Mouse (Mus musculus): Measurements from ENCODE around the gene Cdh13. TPM values are rescaled to one million over a fixed set of nuclear protein-coding genes. Genes with fewer than 3 reads are reported as not detected.

Cdh13 gene
- total RNA-seq (2014; fragmentation: Nextera tagmentation), result not detected in 2 replicates
- total RNA-seq (2017), result 0.10 TPM in 1 of 2 replicates, not detected in the other

DNA sequence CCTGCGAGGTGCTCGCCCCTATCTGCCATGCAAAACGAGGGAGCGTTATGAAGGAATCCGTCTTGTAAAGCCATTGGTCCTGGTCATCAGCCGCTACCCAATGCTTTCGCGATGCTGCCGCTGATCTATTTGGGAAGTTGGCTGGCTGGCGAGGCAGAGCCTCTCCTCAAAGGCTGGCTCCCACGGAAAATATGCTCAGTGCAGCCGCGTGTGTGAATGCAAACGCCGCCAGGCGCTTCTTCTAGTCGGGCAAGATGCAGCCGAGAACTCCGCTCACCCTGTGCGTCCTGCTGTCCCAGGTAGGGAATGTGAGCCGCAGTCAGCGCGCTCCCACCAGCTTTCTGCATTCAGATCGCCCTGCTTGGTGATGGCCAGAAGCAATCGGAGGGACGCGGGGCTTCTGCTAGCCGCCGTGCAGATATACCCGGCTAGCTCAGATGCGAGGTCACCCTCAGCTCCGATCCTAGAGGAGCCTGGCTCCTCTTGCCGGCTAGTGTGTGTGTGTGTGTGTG lies at the start of gene Cdh13:
Cdh13 (plus strand) TSS at position 134 of the 512 bp plus-strand sequence.
- no peak for ATAC-seq (replicated peaks; ENCODE audit: poor library complexity, severe bottlenecking)

DNA sequence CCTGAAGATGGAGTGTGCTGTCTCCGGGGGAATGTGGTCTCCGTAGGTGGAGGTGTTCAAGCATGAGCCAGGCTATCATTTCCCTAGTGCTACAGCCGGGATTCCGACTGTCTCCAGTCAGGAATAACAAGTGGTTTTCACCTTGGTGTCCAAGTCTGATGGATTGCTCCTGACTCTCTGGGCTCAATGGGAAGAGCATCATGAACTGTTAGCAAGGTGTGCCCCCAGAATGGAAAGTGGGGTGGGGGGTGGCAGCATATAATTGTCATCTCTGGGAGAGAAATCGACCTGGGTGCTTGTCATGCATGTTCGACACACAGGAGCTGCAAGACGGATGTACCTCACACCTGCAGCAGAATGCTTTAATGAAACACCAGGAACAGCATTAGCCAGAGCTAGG lies 47.9 kb upstream of the Cdh13 start:
- ATAC-seq (replicated peaks; ENCODE audit: poor library complexity, severe bottlenecking), result no peak

DNA sequence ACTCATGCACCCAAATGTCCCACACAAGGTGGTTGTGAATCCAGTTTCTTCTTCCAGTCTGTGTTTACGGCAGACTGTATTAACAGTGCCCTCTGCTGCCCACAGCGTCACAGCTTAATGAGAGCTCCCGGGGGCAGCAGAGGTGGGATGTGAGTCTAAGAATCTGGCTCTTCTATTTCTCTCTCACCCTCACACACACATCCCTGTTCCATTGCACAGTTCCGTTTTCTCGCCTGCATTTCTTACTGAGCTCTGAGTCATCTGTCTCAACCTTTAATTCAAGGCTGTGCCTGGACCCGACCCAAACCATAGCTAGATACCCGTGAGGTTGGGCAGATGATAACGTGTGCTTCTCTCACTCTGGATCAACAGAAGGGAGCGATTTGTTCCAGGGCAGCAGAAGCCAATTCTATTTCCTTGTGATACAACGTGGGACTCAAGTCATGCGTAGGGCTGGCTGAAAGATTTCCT lies 46.3 kb upstream of the Cdh13 start:
- ATAC-seq (replicated peaks; ENCODE audit: poor library complexity, severe bottlenecking), result no peak

DNA sequence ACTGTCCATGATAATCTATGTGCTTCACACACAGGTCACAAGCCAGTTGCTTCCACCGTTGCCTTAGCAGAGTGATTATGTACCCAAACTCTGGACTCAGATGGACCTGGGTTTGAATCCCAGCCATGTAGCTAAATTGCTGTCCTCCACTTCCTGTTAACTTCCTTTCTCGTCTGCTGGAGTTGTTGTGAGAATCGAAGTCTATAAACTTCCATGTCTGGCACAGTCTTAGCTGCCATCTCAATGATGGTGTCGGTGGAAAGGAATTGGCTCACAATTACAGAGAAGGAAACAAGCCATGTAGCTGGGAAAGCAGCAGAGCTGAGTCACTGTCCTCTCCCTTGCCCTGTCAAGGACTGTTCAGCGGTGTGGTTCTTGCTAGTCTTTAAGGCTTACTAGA lies 45.4 kb upstream of the Cdh13 start:
- no peak for ATAC-seq (replicated peaks; ENCODE audit: poor library complexity, severe bottlenecking)

DNA sequence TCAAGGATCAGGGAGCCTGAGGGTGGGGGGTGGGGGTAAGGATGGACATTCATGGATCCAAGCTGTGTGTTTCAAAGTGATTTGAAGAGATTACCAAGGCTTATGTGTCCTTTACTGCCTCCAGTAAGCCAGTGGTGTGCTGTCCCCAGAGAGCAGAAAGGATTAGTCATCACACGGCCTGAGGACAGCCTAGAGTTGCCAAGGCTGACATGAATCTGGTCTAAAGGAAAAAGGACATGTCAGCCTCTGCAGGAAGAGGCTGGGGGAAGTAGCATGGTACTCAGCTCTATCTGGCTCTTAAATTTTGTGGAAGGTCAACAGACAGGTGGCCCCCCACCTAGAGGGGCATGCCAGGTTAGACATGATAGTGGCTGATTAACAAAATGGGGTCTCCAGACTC lies 44.3 kb upstream of the Cdh13 start:
- ATAC-seq (replicated peaks; ENCODE audit: poor library complexity, severe bottlenecking), result no peak

DNA sequence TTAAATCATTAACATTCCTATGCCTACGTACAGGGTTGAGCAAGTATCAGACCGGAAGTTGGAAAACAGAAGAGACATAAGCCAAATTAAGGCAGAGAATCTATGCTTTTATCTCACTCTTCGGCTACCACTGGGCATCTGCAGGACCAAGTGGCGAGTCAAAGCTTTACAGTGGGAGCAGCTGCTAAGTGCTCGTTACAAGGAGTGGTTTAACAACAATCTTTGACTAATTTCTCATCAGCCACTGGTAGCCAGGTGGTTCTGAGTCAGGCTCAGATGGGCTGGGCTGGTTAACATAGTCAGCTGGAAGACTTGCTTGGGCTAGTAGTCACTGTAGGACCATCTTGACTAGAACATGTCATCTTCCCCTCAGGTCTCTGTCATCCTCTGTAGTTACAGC lies 34.2 kb upstream of the Cdh13 start:
- no peak for ATAC-seq (replicated peaks; ENCODE audit: poor library complexity, severe bottlenecking)

DNA sequence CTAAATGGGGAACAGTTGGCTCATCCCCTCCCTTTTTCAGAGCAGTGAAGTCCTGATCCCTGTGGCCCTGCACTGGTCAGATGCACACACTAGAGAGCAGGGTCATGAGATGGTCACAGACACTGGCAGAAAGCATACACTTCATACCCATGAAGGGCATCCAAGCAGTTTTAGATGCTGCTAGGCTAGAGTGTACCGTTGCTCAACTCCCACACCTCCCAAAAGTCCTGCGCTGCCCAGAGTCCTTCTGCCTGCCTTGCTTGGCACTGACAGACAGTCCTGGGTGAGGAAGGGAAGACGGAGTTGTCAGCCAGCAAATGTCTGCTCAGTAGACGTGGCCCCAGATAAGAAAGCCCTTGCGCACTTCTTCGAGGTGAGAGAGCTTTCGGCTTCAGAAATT lies 33.6 kb upstream of the Cdh13 start:
- no peak for ATAC-seq (replicated peaks; ENCODE audit: poor library complexity, severe bottlenecking)

DNA sequence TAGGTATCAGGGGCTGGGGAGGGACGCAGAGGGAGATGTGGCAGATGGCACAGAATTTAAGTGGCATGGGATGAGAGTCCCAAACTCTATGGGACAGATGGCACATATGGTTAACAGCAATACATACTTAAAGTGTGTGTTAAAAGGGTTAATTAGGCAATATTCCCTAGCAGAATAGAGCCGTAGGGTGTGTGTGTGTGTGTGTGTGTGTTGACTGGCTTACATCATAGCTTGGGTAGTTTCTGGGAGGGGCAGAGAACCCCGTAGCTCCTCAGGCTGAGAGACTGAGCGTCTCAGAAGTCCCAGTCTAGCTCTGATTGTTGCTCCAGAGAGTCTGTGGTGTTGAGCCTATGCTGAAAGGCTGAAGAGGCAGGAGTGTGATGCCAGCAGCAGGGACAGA lies 20.4 kb upstream of the Cdh13 start:
- no peak for ATAC-seq (replicated peaks; ENCODE audit: poor library complexity, severe bottlenecking)

DNA sequence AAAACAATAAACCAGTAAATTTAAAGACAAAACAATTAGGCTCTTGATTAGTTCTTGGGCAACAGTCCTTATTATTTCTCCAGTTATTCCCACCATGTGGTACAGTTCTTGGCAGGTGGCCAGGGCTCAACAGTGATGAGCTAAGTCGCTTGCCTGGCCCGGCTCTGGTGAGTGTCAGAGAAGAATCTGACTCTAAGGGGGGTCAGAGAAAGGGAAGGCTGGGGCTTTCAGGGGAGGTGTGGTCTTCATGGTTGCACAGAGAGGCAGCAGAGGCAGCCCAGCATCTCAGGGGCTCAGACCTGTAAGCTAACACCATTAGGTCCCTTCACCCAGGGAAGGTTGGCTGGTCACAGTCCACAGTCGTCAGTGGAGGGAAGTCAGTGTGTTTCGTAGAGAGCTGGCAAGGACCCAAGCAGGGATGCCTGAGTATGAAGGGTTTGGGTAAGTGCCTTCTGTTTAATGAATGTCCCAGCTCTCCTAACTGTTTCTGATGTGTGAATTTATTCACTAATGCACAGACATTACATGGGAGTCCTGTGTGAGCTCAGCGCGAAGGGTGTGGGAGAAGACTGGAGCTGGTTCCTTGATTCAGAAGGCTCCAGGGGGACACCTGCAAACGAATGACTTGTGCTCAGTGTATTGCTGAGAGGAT lies 12.7 kb upstream of the Cdh13 start:
- ATAC-seq (replicated peaks; ENCODE audit: poor library complexity, severe bottlenecking), result no peak

DNA sequence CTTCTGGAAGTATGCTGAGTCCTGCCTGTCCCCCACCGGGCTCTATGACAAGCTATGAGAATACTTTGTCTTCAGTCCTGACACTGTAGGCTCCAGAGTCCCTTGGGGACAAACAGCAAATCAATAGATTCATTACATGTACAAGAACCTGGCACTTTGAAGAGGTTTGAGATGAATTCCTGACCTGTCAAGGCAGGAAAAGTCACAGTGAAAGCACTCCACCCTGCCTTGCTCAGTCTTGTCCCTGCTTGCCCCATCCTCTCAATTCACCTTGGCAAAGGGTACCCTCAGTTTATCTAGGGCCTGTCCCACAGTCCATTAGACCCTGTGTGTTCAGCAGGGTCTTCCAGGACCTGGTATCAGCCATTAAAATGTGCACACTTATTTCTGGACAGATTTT lies 11.0 kb upstream of the Cdh13 start:
- ATAC-seq (replicated peaks; ENCODE audit: poor library complexity, severe bottlenecking), result no peak

DNA sequence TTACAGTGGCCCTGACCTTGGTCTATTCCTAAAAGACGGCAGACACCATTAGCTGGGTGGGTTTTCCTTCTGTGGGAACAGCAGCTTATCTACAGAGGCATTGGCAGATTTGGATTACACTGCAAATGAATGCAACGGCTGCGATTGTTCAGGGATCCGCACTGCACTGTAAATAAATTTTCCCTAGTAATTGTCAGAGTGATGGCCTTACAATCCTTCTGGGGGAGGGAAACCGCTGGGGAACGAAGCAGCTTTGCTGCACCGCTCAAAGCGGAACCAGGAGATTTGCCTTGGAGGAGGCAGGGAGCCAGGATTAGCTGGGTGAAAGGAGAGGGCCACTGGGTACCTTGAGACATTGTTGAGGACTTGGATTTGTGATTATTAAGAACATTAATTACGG lies 9.3 kb upstream of the Cdh13 start:
- no peak for ATAC-seq (replicated peaks; ENCODE audit: poor library complexity, severe bottlenecking)

DNA sequence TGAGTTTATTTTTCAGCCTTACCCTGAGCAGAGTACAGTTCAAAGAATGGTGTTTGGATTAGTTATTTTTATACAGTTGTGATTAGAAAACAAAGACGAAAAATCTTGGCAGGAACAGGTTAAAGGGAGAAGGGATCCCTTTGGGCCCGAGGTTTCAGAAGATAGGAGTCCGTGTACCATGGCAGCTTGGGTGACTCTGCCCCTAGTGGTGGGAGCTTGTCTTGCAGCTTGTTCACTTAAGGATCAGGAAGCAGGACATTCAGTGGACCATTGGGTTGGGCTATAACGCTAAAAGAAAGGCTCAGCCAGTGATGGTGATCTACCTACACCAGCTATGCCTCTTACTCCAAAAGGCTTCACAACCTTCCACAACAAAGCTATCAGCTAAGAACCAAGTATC lies 8.8 kb upstream of the Cdh13 start:
- peak; percentile 62; the same call in 1 of the 2 replicates for ATAC-seq (replicated peaks; ENCODE audit: poor library complexity, severe bottlenecking)

DNA sequence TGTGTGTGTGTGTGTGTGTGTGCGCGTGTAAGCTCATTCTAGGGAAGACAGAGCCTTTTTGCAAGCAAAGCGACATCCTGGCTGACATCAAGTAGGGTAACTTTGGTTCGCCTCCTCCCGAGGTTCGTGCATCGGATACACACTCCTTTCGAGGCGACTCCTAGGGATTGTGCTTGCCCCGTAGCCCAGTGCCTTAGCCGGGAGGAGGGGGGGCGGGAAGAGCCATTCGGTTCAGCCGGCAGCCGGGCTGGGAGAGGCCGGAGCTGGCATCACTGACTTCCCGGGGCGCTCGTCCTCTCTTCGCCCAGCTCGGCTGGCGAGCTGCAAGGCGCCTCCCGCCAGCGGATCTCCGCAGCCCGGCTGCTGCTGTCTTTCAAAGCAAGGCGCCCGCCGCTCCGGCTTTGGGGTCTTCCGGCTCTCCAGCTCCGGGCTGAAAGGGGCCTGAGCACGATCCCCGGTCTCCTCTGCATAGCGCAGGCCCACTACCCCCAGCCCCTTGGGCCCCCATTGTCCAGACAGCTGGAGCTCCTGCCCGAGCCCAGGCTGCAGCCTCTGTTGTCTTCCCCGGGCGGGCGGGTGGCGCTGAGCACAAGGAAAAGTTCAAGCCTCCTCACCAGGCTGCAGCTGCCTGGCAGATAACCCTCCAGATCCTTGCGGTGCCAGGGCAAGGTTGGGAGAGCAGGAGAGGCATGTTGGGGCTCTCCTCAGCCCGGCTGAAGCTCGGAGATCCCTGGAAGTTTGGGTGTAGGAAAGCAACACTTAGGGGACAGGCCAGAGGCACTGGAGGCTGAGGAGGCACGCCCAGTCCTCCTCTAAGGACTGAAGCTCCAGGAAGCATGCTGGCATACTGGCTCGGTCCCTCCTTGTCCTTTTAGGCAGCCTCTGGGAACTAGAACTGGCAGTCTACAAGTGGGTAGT lies 838 bp downstream of the Cdh13 start:
- ATAC-seq (replicated peaks; ENCODE audit: poor library complexity, severe bottlenecking), result no peak

DNA sequence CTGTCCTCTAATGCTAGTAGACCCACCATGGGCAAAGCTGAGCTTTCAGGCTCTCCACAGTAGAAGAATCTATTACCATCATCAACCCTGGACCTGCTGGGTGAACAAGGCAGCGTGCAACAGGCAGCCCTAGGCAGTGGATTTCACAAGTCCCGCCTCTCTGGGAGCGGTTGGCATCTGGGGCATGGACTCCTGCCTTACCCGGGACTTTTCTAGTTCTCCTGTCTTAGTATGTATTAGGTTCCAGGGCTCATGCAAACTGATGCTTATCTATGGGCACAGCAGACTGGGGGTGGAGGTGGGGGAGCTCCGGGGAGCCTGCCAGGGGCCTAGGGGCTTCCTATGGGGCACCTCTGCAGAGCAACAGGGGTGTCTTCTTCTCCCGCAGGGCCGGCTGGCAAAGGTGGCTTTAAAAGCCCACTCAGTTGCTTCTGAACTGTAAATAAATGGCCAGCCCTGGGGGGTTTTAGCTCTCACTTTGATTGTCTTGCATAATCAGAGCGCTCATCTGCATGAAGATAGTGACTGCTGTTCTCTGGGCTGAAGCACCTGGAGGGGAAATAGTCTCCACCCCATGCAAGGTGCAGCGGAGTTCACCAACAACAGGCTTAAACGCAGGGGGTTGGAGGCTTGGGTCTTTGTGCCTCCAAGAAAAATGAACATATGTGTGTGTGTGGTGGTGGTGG lies 2.2 kb downstream of the Cdh13 start:
- ATAC-seq (replicated peaks; ENCODE audit: poor library complexity, severe bottlenecking), result no peak

DNA sequence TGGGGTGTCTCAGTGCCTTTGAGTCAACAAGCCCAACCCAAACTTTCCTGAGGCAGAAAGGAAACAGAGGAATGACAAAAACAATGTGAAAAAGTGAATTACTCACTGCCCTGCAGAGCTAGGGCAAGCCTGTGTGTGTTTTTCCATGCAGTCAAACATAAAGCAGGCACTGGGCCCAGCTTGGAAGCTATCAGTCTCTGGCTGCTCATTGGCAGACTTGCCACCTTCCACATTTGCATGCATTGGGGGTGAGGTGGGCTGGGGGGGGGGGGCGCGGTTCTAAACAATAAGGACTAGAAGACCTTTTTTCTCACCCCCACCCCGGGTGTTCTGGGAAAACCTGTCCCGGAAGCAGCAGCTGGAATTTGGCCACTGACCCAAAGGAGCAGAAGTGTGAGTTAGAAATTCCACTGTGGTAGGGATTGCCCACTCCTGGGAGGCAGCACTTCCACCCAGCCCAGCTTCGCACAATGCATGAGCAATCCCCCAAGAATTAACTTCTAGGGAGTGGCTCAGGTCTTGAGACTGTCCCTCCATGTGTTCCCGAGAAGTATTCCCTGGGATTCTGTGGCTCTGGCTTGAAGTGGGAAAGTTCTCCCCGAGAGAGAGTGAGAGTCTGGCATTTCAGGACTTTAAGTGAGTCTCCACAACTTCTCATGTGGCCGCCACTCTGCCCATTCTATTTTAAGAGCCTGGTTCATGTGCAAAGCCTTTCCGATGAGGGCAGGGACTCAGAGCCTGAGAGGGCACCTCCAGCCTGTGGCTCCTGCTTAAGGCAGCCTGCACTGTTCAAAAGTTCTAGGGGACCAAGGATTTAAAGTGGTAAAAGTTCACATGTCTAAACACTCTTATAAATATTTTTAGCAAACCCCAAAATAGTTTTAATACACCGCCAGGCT lies 3.0 kb downstream of the Cdh13 start:
- no peak for ATAC-seq (replicated peaks; ENCODE audit: poor library complexity, severe bottlenecking)

DNA sequence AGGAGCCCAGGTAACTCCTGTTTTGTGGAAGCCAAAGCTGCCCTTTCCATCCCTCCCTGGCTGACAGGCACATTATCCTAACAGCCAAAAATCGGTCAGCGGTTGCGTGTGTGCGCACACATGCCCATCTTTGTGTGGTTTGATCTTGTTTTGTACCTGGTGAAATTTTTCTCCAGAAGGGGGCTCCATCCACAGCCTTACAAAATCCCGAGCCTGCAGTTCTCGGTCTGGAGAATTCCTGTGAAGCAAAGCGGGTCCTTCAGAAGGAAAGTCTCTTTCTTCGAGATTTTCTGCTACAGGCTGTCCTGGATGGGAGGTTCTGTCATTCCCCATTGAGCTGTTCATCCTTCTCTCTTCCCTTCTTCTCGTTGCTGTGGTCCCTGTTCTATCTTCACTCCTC lies 4.0 kb downstream of the Cdh13 start:
- ATAC-seq (replicated peaks; ENCODE audit: poor library complexity, severe bottlenecking), result no peak

DNA sequence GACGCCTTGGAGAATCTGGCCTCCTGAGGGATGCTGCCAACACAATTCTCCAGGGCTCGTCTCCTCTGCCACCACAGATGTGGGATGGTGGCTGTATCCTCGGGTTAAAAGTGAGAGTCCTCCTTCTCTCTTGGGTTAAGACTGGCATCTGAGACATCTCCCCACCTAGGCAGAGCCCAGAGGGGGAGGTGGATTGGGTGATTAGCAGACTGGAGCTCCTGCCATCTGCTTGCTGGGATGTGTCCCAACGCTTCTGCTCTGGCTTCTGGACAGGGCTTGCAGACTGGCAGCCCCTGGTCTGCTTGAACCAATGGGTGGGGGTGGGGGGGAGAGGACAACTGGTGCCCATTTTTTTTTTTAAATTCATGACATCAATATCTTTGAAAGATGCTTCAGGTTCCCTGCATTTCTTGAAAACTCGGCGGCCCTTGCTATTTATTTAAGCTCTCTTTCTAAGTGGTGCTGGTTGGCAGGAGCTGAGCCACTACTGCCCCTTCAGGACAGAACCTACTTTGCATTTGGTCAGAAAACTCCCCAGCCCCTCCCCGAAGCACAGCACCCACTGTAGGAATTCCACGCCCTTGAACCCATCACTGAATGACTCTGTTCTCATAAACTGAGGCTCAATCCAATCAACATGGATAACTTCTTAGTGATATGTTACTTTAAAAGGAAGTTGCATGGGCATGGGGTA lies 4.9 kb downstream of the Cdh13 start:
- ATAC-seq (replicated peaks; ENCODE audit: poor library complexity, severe bottlenecking), result no peak

DNA sequence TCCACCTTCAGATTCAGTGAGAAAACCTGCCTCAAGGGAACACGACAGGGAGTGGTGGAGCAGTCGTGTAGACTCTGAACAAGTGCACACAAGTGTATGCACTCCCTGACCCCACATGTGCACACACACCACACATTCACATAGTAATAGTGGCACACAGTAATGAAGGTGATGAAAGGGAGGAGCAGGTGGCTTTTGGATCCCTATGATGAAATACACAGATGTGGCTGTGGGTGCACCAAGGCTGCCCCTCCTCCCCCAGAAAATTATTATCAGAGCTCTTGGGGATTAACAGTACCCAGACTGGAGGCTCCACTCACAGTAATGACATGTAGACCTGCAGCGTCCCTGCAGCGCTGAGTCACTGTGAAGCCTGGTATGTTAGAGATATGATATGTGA lies 5.6 kb downstream of the Cdh13 start:
- no peak for ATAC-seq (replicated peaks; ENCODE audit: poor library complexity, severe bottlenecking)

DNA sequence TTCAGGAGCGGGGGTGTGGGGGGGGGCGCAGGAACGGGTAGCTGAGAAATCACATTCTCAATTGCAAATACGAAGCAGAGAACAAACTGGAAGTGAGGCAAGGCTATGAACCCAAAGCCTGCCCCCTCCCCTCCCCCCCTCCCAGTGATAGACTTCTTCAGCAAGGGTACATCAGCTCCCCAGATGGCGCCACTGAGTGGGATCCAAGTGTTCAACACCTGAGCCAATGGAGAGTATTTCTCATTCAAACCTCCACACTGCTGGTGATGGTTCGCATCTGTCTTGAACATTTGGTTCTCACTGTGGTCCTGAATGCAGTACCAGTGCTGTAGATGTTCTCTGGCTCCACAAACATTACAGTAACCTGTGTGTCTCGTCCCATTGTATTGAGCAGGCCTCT lies 6.0 kb downstream of the Cdh13 start:
- no peak for ATAC-seq (replicated peaks; ENCODE audit: poor library complexity, severe bottlenecking)
